Mouse (Mus musculus): Measurements from ENCODE around the gene Asap3. TPM values are rescaled to one million over a fixed set of nuclear protein-coding genes. Genes with fewer than 3 reads are reported as not detected.

Gene Asap3
- polyA plus RNA-seq, 1 experiment from 2014 or later, result 2.8 TPM

DNA sequence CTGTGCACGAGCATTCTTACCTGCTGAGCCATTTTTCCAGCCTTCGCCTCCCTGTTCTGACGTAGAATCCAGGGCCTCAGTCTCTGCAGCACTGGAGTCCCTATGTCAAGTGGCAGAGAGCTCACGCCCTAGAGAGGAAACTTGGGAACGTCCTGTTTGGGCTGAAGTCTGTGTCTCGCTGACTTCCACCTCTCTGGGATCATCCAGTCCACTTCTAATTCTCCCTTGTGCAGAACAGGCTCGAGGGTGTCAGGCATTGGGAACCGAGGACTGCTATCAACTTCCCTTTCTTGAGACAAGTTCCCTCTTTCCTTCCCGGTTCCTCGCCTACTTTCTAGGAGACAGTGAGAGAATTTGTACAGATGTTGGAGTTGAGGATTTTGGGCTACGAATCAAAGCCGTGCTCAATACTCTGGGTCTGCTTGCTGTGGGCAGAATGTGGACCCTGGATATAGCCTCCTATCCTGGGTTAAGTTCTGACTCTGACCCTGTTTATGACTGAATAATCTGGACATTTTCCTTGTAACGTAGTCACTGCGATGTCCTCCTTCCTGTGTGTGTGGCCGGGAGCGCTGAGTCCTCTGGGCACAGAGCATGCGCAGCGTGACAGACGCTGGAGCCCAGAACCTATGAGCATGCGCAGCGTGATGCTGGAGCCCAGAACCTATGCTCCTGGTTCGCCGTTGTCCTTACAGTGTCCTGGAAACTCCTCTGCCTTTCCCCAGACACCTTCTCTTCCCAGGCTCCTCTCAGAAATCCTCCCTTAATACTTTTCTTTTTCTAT is 18.7 kb downstream of the Asap3 start:
- Histone ChIP-seq H3K9me3 (replicated peaks; ENCODE audit: control insufficient read depth, low read length) (no peaks in the 10 kb centered on the region), H3K4me1 (ENCODE audit: control insufficient read depth, insufficient read depth, low read length) (peaks cover 4% of the 10 kb centered on the region), H3K27me3 (ENCODE audit: control insufficient read depth, insufficient read depth, low read length) (no peaks in the 10 kb centered on the region), H3K4me3 (ENCODE audit: low read length) (no peak overlapping the region), H3K9ac (ENCODE audit: low read length) (no peak overlapping the region), H3K27ac (ENCODE audit: low read length) (no peak overlapping the region), H3K36me3 (ENCODE audit: control insufficient read depth, insufficient read depth) (no peaks in the 10 kb centered on the region), H3K4me2 (ENCODE audit: low read depth, low read length) (no peak overlapping the region)
- WGBS, result 74% methylated on average over 23 of the region's 23 CpGs
- ATAC-seq (replicated peaks; ENCODE audit: extremely low read depth, insufficient read depth, low FRiP score), result no peak

DNA sequence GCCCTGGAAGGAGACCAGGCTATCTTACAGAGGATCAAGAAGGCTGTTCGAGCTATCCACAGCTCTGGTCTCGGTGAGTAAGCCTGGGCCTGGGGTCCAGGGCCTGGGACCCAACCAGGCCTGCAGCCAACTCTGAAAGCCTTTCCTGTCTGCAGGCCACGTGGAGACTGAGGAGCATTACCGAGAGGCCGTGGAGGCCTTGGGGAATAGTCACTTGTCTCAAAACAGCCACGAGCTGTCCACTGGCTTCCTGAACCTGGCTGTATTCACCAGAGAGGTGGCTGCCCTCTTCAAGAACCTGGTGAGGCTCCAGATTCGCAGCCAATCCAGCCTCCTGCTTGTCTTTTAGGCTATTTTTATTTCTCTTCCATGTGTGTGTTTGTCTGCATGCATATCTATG is 21.2 kb downstream of the Asap3 start:
- Histone ChIP-seq H3K4me2 (ENCODE audit: low read depth, low read length) (no peak overlapping the region), H3K4me3 (ENCODE audit: low read length) (no peak overlapping the region), H3K9ac (ENCODE audit: low read length) (no peak overlapping the region), H3K36me3 (ENCODE audit: control insufficient read depth, insufficient read depth) (no peaks in the 10 kb centered on the region), H3K27me3 (ENCODE audit: control insufficient read depth, insufficient read depth, low read length) (no peaks in the 10 kb centered on the region), H3K4me1 (ENCODE audit: control insufficient read depth, insufficient read depth, low read length) (peaks cover 4% of the 10 kb centered on the region), H3K27ac (ENCODE audit: low read length) (no peak overlapping the region), H3K9me3 (replicated peaks; ENCODE audit: control insufficient read depth, low read length) (no peaks in the 10 kb centered on the region)
- WGBS, result 52% methylated on average over 7 of the region's 7 CpGs
- no peak for ATAC-seq (replicated peaks; ENCODE audit: extremely low read depth, insufficient read depth, low FRiP score)

DNA sequence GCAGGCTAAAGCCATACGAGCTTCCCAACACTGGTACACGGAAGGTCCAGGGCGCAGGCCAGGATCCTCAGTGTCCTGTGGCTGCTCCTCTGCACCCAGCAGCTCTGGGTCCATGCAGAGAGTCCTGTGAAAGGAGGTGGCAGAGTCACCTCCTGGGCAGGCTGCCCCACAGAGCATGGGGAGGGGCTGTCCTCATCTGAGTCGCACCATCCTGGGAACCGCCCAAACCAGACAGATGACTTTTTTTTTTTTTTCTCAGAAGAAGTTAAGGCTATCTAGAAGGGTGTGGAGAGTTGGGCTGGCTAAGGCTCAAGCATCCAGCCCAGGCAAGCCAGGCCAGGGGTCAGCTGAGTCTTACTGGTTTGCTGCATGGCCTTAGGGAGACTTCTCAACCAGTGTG is 22.5 kb downstream of the Asap3 start:
- Histone ChIP-seq H3K4me1 (ENCODE audit: control insufficient read depth, insufficient read depth, low read length) (peaks cover 4% of the 10 kb centered on the region), H3K9me3 (replicated peaks; ENCODE audit: control insufficient read depth, low read length) (no peaks in the 10 kb centered on the region), H3K27ac (ENCODE audit: low read length) (no peak overlapping the region), H3K27me3 (ENCODE audit: control insufficient read depth, insufficient read depth, low read length) (no peaks in the 10 kb centered on the region), H3K4me2 (ENCODE audit: low read depth, low read length) (no peak overlapping the region), H3K4me3 (ENCODE audit: low read length) (no peak overlapping the region), H3K36me3 (ENCODE audit: control insufficient read depth, insufficient read depth) (no peaks in the 10 kb centered on the region), H3K9ac (ENCODE audit: low read length) (no peak overlapping the region)
- ATAC-seq (replicated peaks; ENCODE audit: extremely low read depth, insufficient read depth, low FRiP score), result no peak
- 73% methylated on average over 5 of the region's 5 CpGs for WGBS

DNA sequence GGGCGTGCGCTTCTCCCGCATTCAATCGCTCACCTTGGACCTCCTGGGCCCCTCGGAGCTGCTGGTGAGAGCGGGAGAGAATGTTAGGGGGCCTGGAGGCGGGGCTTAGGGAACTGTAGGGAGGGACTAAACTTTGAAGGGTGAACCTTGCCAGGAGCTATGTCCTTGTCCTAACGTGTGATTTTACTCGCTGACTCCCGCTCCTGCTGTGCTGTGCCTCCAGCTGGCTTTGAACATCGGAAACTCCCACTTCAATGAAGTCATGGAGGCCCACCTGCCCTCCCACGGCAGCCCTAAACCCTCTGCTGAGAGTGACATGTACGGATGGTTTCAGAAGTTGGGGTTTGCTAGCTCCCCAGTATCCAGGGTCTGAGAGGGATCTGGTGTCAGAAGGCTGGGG is 32.5 kb downstream of the Asap3 start:
- no peak for ATAC-seq (replicated peaks; ENCODE audit: extremely low read depth, insufficient read depth, low FRiP score)
- Histone ChIP-seq H3K9ac (ENCODE audit: low read length) (no peak overlapping the region), H3K27me3 (ENCODE audit: control insufficient read depth, insufficient read depth, low read length) (peaks cover 16% of the 10 kb centered on the region), H3K9me3 (replicated peaks; ENCODE audit: control insufficient read depth, low read length) (no peaks in the 10 kb centered on the region), H3K4me3 (ENCODE audit: low read length) (no peak overlapping the region), H3K27ac (ENCODE audit: low read length) (no peak overlapping the region), H3K4me2 (ENCODE audit: low read depth, low read length) (no peak overlapping the region; the same call in 1 of the 2 replicates), H3K4me1 (ENCODE audit: control insufficient read depth, insufficient read depth, low read length) (no peaks in the 10 kb centered on the region), H3K36me3 (ENCODE audit: control insufficient read depth, insufficient read depth) (no peaks in the 10 kb centered on the region)
- 27% methylated on average over 13 of the region's 13 CpGs for WGBS

DNA sequence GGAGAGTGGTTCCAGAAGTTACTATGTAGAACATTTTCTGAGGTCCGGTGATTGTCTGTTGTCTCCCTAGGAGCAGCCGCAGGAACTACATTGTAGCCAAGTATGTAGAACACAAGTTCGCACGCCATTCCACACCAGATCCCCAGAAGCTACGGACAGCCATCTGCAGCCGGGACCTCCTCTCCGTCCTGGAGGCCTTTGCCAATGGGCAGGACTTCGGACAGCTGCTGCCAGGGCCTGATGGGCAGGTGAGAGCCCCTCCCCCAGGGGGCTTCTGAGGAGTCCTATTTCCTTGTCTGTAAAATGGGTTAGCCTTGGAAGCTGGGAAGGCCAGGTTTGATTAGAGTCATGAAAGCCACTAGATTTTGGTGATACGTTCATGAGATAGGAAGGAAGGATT is 32.9 kb downstream of the Asap3 start:
- no peak for ATAC-seq (replicated peaks; ENCODE audit: extremely low read depth, insufficient read depth, low FRiP score)
- Histone ChIP-seq H3K4me3 (ENCODE audit: low read length) (no peak overlapping the region), H3K9me3 (replicated peaks; ENCODE audit: control insufficient read depth, low read length) (no peaks in the 10 kb centered on the region), H3K27ac (ENCODE audit: low read length) (no peak overlapping the region), H3K36me3 (ENCODE audit: control insufficient read depth, insufficient read depth) (no peaks in the 10 kb centered on the region), H3K27me3 (ENCODE audit: control insufficient read depth, insufficient read depth, low read length) (peaks cover 16% of the 10 kb centered on the region), H3K4me1 (ENCODE audit: control insufficient read depth, insufficient read depth, low read length) (no peaks in the 10 kb centered on the region), H3K9ac (ENCODE audit: low read length) (no peak overlapping the region), H3K4me2 (ENCODE audit: low read depth, low read length) (no peak overlapping the region)
- WGBS, result 76% methylated on average over 9 of the region's 9 CpGs

DNA sequence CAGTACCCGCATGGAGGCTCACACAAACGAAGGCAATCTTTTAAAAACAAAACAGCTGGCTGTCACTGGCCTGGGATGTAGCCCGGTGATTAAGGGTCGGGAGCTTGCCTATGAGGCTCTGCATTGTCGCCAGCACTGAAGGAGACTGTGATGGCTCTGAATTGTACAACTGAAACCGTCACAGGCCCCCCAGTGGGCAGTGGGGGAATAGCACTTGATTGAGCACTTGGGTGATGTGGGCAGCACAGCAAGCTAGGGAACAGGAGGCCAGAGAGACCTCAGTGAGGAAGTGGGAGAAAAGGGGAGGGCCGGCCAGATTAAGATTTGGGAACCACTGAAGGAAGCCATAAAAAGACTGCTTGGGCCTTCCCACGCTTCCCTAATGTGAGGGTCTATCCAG is 33.5 kb downstream of the Asap3 start:
- H3K27ac ChIP-seq (ENCODE audit: low read length), result no peak overlapping the region
- 15% methylated on average over 8 of the region's 8 CpGs for WGBS
- no peak overlapping the region for H3K4me3 ChIP-seq (ENCODE audit: low read length)

DNA sequence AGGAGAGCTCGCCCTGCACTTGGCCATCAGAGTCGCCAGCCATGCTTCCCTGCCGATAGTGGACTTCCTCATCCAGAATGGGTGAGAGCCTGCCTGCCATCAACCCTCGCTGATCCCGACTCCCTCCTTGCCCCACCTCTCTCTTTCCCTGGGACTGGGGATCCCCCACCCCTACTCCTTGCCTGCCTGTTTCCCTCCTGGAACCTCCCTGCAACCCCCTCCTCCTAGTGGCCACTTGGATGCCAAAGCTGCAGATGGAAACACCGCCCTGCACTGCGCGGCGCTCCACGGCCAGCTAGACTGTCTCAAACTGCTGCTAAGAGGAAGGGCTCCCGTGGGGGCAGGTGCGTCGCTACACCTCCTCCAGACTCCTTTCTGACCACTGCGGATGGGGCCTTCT is 34.0 kb downstream of the Asap3 start:
- Histone ChIP-seq H3K27me3 (ENCODE audit: control insufficient read depth, insufficient read depth, low read length) (peaks cover 16% of the 10 kb centered on the region), H3K27ac (ENCODE audit: low read length) (no peak overlapping the region), H3K9me3 (replicated peaks; ENCODE audit: control insufficient read depth, low read length) (no peaks in the 10 kb centered on the region), H3K4me3 (ENCODE audit: low read length) (no peak overlapping the region), H3K4me1 (ENCODE audit: control insufficient read depth, insufficient read depth, low read length) (no peaks in the 10 kb centered on the region), H3K36me3 (ENCODE audit: control insufficient read depth, insufficient read depth) (no peaks in the 10 kb centered on the region), H3K4me2 (ENCODE audit: low read depth, low read length) (no peak overlapping the region), H3K9ac (ENCODE audit: low read length) (no peak overlapping the region)
- 65% methylated on average over 14 of the region's 14 CpGs for WGBS
- no peak for ATAC-seq (replicated peaks; ENCODE audit: extremely low read depth, insufficient read depth, low FRiP score)

More for the DNA sequence above, 33.5 kb downstream of the Asap3 start:
- no peaks in the 10 kb centered on the region for H3K36me3 ChIP-seq (ENCODE audit: control insufficient read depth, insufficient read depth)
- no peak overlapping the region for H3K4me2 ChIP-seq (ENCODE audit: low read depth, low read length)
- H3K27me3 ChIP-seq (ENCODE audit: control insufficient read depth, insufficient read depth, low read length), result peaks cover 16% of the 10 kb centered on the region
- H3K9me3 ChIP-seq (replicated peaks; ENCODE audit: control insufficient read depth, low read length), result no peaks in the 10 kb centered on the region
- ATAC-seq (replicated peaks; ENCODE audit: extremely low read depth, insufficient read depth, low FRiP score), result no peak; the same call in 1 of the 2 replicates
- no peaks in the 10 kb centered on the region for H3K4me1 ChIP-seq (ENCODE audit: control insufficient read depth, insufficient read depth, low read length)
- no peak overlapping the region for H3K9ac ChIP-seq (ENCODE audit: low read length)

DNA sequence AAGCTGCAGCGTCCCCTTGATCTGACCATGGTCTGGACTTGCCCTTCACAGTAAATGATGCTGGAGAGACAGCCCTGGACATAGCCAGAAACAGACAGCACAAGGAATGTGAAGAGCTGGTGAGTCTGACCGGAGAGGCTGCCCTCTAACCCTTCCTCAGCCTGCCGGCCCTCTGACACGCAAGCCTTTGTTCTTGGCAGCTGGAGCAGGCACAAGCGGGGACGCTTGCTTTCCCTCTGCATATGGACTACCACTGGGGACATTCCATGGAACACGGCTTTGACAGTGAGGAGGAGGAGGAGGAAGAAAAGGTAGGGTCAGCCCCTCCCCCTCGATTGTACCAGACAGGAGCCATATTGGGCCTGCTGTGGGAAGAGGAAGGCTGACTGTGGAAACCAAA is 34.8 kb downstream of the Asap3 start:
- no peak for ATAC-seq (replicated peaks; ENCODE audit: extremely low read depth, insufficient read depth, low FRiP score)

DNA sequence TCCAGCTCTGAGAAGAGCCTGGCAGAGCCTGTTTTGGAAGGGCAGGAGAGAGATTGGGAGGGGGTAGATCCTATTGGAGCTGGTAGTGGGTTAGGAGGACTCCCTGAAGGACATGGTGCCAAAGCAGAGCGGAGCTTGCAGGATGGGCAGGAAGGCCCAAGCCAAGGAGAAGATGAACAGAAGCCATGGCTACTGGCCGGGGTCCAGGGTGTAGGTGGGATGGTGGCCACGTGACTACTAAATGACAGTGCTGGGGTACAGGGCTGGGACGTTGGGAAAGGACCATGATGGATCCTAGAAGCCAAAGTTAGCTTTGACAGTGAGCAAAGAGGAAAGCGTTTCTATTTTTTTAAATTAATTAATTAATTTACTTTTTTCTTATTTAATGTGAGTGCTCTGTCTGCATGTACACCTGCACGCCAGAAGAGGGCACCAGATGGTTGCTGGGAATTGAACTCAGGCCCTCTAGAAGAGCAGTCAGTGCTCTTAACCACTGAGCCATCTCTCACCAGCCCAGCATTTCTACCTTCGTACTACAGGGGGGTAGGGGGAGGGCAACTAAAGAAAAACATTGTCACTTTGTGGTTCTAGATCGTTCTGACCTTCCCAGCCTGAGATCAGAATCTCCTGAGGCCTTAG is 36.0 kb downstream of the Asap3 start:
- Histone ChIP-seq H3K9me3 (replicated peaks; ENCODE audit: control insufficient read depth, low read length) (no peaks in the 10 kb centered on the region), H3K4me3 (ENCODE audit: low read length) (no peak overlapping the region), H3K4me2 (ENCODE audit: low read depth, low read length) (no peak overlapping the region), H3K27me3 (ENCODE audit: control insufficient read depth, insufficient read depth, low read length) (peaks cover 22% of the 10 kb centered on the region), H3K4me1 (ENCODE audit: control insufficient read depth, insufficient read depth, low read length) (peaks cover 10% of the 10 kb centered on the region), H3K27ac (ENCODE audit: low read length) (no peak overlapping the region), H3K9ac (ENCODE audit: low read length) (no peak overlapping the region), H3K36me3 (ENCODE audit: control insufficient read depth, insufficient read depth) (no peaks in the 10 kb centered on the region)
- WGBS, result 43% methylated on average over 8 of the region's 8 CpGs
- ATAC-seq (replicated peaks; ENCODE audit: extremely low read depth, insufficient read depth, low FRiP score), result no peak

More for the DNA sequence above, 34.8 kb downstream of the Asap3 start:
- no peaks in the 10 kb centered on the region for H3K36me3 ChIP-seq (ENCODE audit: control insufficient read depth, insufficient read depth)
- 66% methylated on average over 8 of the region's 8 CpGs for WGBS
- no peak overlapping the region for H3K4me3 ChIP-seq (ENCODE audit: low read length)
- no peaks in the 10 kb centered on the region for H3K9me3 ChIP-seq (replicated peaks; ENCODE audit: control insufficient read depth, low read length)
- no peak overlapping the region for H3K9ac ChIP-seq (ENCODE audit: low read length)
- H3K4me1 ChIP-seq (ENCODE audit: control insufficient read depth, insufficient read depth, low read length), result no peaks in the 10 kb centered on the region; the same call in 1 of the 2 replicates
- H3K27me3 ChIP-seq (ENCODE audit: control insufficient read depth, insufficient read depth, low read length), result peaks cover 18% of the 10 kb centered on the region
- H3K4me2 ChIP-seq (ENCODE audit: low read depth, low read length), result no peak overlapping the region
- no peak overlapping the region for H3K27ac ChIP-seq (ENCODE audit: low read length)

Data from heart, embryonic 16.5 days (tissue).